Mouse (Mus musculus) neutrophil, adult 5-6 weeks (primary cell): ENCODE measurements around the gene Slc5a4b. TPM values are rescaled to one million over a fixed set of nuclear protein-coding genes. Genes with fewer than 3 reads are reported as not detected.
A peak's percentile ranks its signal among the peaks of the same experiment; 100 is the strongest.

Experiments used
- ATAC-seq: fragments of 151-379, 151-347 bp; 2 replicates; pipeline ENCODE4 v1.8.0; 2017; ENCODE audit warnings: mild to moderate bottlenecking, moderate TSS enrichment; ENCODE audit not compliant: insufficient number of reproducible peaks, poor library complexity, low FRiP score, severe bottlenecking; ENCODE audit errors: extremely low read depth
- total RNA-seq: library from RNA; stranded (forward); fragments of 200-1000 nt; gene quantifications from 2 replicates; pipeline ENCODE4 v1.2.3, GENCODE M21; 2017

Slc5a4b gene
- total RNA-seq, 1 experiment from 2014 or later: not detected

DNA sequence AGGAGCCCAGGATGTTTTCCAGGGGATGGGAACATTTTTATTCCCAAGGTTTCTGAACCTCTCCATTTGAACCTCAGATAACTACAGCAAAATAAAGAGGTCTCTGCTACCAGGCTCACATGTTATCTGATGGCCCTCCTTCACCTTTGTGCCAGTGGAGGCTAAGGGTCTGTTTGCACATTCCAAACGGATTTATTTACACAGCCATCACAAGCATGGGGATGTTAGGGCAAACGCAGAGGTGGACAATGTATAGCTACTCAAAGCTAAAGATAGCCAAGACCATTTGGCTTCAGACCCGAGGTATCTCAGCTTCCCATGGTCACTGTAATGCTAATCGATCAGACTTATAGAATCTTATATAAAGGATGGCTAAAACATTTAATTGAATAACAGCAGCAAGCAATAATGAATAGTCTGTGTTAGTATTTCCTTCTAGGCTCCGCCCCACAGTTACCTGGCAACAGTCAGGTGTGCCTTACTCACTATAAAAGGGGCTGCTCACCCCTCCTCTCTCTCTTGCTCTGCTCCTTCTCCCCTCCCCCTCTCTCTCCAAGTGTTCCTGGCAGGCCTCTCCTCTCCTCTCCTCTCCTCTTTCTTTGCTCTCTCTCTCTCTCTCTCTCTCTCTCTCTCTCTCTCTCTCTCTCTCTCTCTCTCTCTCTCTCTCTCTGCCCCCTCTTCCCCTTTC, 63.4 kb downstream of the Slc5a4b start:
- no peak for ATAC-seq

- no peak for ATAC-seq
These were observed 64.0 kb downstream of the Slc5a4b start for GRCm38 (mm10) chr10:76046754-76047153.

- ATAC-seq: no peak
These were observed 65.4 kb downstream of the Slc5a4b start for GRCm38 (mm10) chr10:76045343-76045742.

DNA sequence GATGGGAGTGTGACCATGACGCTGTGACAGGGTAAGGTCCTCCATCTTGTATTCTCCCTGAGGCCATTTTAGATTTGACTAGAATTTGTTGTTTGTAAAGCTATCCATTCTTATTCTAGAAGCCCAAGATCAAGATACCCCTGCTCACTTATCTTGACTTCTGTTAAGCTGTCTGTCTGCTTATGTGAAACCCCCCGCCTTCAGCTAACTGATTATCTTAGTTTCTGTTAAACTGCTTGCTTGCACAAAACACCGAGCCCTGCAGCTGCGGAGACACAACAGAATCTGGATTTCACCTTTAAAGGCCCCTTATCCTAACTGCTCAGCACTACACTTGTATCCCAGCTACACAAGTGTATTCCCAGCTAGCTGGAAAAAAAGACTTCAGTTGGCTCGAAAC, 73.8 kb downstream of the Slc5a4b start:
- no peak for ATAC-seq

DNA sequence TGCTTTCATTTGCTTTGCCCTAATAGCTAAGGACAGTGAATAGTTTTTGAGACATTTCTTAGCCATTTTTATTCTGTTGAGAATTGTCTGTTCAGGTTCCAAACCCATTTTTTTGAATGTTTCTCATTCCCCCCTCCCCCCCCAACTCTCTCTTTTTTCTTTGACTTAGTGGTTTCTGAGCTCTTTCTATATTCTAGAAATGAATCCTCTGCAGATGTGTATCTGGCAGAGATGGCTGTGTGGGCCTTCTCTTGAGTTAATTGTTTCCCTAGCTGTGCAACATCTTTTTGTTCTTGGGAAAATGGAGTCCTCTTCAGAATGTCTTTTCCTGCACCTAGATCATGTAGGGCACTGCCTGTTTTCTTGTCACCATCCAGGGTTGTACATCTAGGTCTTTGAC, 75.5 kb downstream of the Slc5a4b start:
- ATAC-seq: no peak

- no peak for ATAC-seq
These were observed 76.7 kb downstream of the Slc5a4b start for GRCm38 (mm10) chr10:76034001-76034600.

DNA sequence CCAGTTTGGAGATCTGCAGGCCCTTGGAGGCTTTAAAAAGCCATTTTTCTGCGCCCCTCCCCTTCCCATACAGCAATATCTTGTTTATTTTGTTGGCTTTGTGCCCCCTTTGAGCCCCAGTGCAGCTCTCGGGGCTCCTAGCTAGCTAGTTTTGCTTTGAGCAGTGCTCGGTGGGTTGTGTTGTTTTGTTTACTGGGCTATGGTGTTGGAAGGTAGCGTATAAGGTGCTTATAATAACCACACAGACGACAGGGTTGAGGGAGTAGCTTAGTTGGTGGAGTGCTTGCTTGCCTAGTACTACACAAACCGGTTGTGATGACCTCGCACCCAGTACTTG, 77.7 kb downstream of the Slc5a4b start:
- ATAC-seq: no peak

GRCm38 (mm10) chr10:76032402-76033118, 78.2 kb downstream of the Slc5a4b start, which contains the start of gene Zfp280b:
Zfp280b (plus strand) TSS chr10:76032650.
- ATAC-seq: peak; percentile 98

GRCm38 (mm10) chr10:76031511-76032401, 79.0 kb downstream of the Slc5a4b start:
- ATAC-seq: no peak

DNA sequence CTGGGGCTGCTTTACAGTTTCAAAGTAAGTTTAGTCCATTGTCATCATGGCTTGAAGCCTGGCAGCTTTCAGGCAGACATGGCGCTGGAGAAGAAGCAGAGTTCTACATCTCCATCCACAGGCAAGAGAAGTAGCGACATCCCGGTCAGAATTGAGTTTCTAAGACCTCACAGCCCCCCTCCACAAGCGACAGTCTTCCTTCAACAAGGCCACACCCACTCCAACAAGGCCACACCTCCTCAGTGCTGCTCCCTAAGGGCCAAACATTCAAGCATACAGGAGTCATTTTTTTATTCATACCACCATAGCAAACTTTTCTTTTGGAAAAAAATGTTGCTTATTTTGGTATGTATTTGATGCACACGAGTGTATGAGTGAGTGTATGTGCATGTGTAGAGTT, 80.3 kb downstream of the Slc5a4b start:
- no peak for ATAC-seq

GRCm38 (mm10) chr10:76029276-76029675, 81.5 kb downstream of the Slc5a4b start:
- ATAC-seq: no peak

DNA sequence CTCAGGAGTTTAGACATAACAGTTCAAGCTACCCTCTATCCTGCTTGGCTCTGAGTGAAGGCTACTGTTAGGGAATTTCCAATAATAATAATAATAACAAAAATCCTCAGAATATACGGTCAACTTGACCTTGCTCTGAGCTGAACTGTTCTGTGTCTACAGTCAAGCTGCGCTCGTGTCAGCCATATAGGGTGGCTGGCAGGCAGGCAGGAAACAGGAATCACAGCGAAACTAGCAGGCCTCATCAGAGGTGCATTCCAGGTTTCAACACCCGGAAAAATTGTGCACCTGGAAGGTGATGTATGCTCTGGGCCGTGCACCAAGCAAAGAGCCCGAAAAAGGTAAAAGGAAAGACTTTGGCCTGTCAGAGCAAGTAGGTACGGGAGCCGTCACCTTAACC, 82.4 kb downstream of the Slc5a4b start:
- no peak for ATAC-seq

- no peak for ATAC-seq
These were observed 82.8 kb downstream of the Slc5a4b start for GRCm38 (mm10) chr10:76028016-76028366.

DNA sequence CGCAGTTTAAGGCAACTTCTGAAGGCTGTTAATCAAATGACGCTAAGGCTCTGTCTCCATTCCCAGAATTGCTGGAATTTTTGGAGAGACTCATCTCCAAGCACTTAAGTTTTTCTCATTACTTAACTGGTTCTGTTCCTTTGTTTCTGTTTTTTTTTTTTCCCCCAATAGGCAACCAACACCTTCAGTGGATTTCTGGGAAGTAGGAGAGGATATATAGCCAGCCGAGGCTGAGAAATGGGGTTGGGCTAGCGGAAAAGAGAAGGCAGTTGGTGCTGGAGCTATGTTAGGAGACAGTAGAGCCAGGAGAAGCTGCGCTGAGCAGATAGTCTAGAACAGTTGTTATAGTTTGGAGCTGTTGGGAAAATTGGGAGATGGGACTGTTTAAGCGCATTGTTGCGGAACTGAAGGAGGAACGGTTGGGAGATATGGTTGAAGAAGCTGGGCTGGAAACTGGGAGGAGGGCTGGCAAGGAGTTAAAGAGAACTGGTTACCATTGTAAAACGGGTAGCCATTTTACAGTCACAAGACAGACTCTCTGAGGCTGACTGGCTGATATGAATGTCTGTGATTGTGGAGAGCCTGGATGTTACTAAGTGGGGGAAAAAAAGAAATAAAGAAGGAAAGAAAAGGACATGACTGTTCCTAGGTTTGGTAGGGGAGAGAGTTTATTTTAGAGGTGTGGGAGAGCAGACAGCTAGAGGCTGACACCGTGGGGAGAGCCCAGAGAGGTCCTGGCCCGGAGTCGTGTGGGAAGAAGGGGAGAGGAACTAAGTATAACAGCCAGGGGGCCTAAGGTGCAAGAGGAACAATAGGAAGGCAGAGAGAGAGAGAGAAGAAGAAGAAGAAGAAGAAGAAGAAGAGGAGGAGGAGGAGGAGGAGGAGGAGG, 83.4 kb downstream of the Slc5a4b start:
- ATAC-seq: no peak

- no peak for ATAC-seq
These were observed 85.1 kb downstream of the Slc5a4b start for GRCm38 (mm10) chr10:76025470-76026190.

DNA sequence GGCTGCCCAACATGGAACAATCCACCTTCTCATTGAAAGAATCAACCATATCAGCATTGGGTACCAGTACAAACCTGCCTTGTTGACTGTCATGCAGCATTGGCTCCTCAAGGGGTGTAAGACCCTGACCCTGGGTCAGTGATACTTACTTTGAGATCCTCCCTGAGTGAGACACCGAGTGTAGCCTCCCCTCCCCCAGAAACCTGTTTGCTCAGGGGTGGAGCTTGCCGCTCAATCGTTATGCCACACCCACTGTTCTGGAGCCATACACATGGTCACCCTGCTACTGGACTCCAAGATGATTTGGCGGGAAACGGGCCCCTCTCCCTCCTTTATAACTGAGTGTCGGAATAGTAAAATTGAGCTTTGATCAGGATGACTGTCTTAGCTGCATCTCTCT, 86.8 kb downstream of the Slc5a4b start:
- no peak for ATAC-seq

DNA sequence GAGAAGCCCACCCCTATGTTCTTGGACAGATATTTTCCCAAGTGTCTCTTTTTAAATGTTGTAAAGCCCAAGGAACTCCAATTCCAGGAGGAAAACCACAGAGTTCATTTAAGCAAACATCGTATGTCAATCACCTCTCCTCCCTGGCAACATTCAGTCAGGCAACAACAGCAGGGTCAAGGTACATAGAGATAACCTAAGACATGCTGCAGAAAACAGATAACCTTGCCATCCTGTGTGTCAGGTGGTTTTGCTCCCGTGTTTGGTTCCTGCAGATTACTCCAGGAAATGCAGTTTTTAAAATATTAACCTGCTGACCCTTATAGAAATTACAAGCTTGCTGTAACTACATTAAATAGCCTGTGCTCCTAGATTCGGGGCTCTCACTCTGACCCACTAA, 89.0 kb downstream of the Slc5a4b start:
- no peak for ATAC-seq

DNA sequence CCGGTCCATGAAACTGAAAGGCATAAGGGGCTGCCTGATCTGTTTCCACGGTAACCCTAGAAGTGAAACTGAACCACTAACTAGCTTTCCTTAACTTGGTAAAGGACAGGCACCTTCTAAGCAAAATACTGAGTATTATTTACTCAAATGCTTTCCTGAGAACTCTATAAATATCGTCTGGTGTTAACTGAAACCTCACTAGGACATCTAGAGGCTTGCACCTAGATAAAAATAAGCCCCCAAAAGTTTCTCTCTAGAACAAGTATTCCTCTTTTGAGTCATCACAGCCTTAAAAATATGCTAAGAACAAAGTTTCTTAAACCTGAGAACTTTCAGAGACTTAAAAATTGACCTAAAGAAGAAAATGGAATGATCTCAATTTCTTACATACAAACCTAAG, 93.9 kb downstream of the Slc5a4b start:
- no peak for ATAC-seq
